Mouse (Mus musculus) embryonic facial prominence, embryonic 11.5 days (tissue): ENCODE data around the gene Pygm. TPM values are rescaled to one million over a fixed set of nuclear protein-coding genes. Genes with fewer than 3 reads are reported as not detected.

Experiments
- ATAC-seq: fragments of 200-750 bp; cut with Nextera tagmentation; replicated peaks from 2 replicates; pipeline ENCODE4 v1.8.0; 2017; ENCODE audit warnings: low read depth; ENCODE audit not compliant: insufficient number of reproducible peaks, low FRiP score, low TSS enrichment
- DNase-seq: peaks from one replicate; pipeline ENCODE4 v3.0.0-alpha.2; 2015; ENCODE audit warnings: low spot score
- H3K27ac ChIP-seq: fragments of 300-500 bp; sonication (generic); replicated peaks from 2 replicates; pipeline ENCODE4 v1.5.1; 2014; ENCODE audit warnings: mild to moderate bottlenecking, low read depth, low read length, control low read depth
- H3K27me3 ChIP-seq: fragments of 300-500 bp; sonication (generic); 2 replicates; pipeline ENCODE4 v1.6.1; 2014; ENCODE audit warnings: mild to moderate bottlenecking, low read length, moderate library complexity, mixed read lengths; ENCODE audit not compliant: control insufficient read depth, insufficient read depth
- H3K36me3 ChIP-seq: fragments of 300-500 bp; sonication (generic); replicated peaks from 2 replicates; pipeline ENCODE4 v1.6.1; 2014; ENCODE audit warnings: low read depth, mild to moderate bottlenecking, low read length, moderate library complexity, mixed read lengths; ENCODE audit not compliant: control insufficient read depth, insufficient read depth
- H3K4me1 ChIP-seq: fragments of 300-500 bp; sonication (generic); 2 replicates; pipeline ENCODE4 v1.6.1; 2014; ENCODE audit warnings: low read length, mixed read lengths; ENCODE audit not compliant: control insufficient read depth, insufficient read depth
- H3K4me2 ChIP-seq: fragments of 300-500 bp; sonication (generic); 2 replicates; pipeline ENCODE4 v1.6.1; 2014; ENCODE audit warnings: low read depth, mild to moderate bottlenecking, control low read depth, low read length, moderate library complexity
- H3K4me3 ChIP-seq: fragments of 300-500 bp; sonication (generic); 2 replicates; pipeline ENCODE4 v1.5.1; 2014; ENCODE audit warnings: low read depth, low read length, control low read depth
- H3K9ac ChIP-seq: fragments of 300-500 bp; sonication (generic); replicated peaks from 2 replicates; pipeline ENCODE4 v1.6.1; 2014; ENCODE audit warnings: mild to moderate bottlenecking, control low read depth, low read length
- H3K9me3 ChIP-seq: fragments of 300-500 bp; sonication (generic); replicated peaks from 2 replicates; pipeline ENCODE4 v1.6.1; 2016; ENCODE audit warnings: mild to moderate bottlenecking, low read length, inconsistent platforms, mixed read lengths; ENCODE audit not compliant: control insufficient read depth
- WGBS: fragments of 180-500 bp; shearing (Covaris S2); extraction: QIAGEN DNeasy Blood & Tissue Kit; methylation state at CpG from one replicate; pipeline ENCODE4 v1.1.7; 2014; 5-methylcytosine and 5-hydroxymethylcytosine counted together
- polyA plus RNA-seq: library from polyadenylated mRNA; unstranded; fragments of >200 nt; fragmentation: Nextera tagmentation; extraction: Ambion mirVana; gene quantifications from 2 replicates; pipeline ENCODE4 v1.2.1, GENCODE M21; 2014

Gene Pygm
- polyA plus RNA-seq, 1 experiment from 2014 or later = 2.8 TPM

GRCm38 (mm10) chr19:6418233-6418879 is 34.2 kb downstream of the Pygm start, which contains the start of gene Nrxn2:
TSS of gene Nrxn2 (plus strand) at chr19:6418731.
- Histone ChIP-seq H3K9me3 (no peaks in the 10 kb centered on the region), H3K36me3 (no peaks in the 10 kb centered on the region), H3K9ac (peak within 1 kb of the TSS; percentile 48), H3K27me3 (peaks cover 28% of the 10 kb centered on the region), H3K4me3 (peak within 1 kb of the TSS; percentile 41), H3K4me1 (peaks cover 10% of the 10 kb centered on the region; the same call in 1 of the 2 replicates), H3K27ac (no peak within 1 kb of the TSS), H3K4me2 (peak within 1 kb of the TSS; percentile 83)
- WGBS = under 1% methylated on average over 42 of the region's 46 CpGs
- DNase-seq = peak; percentile 93
- ATAC-seq = peak; percentile 85

GRCm38 (mm10) chr19:6418984-6419692 is 34.9 kb downstream of the Pygm start:
- ATAC-seq = no peak

GRCm38 (mm10) chr19:6419805-6420310 is 35.7 kb downstream of the Pygm start:
- Histone ChIP-seq H3K9ac (no peak overlapping the region), H3K4me3 (no peak overlapping the region), H3K4me2 (no peak overlapping the region), H3K4me1 (peaks cover 10% of the 10 kb centered on the region; the same call in 1 of the 2 replicates), H3K9me3 (no peaks in the 10 kb centered on the region), H3K27me3 (peaks cover 28% of the 10 kb centered on the region), H3K27ac (no peak overlapping the region), H3K36me3 (no peaks in the 10 kb centered on the region)
- ATAC-seq (no peak), DNase-seq (no peak)
- 53% methylated on average over 9 of the region's 9 CpGs for WGBS

More at GRCm38 (mm10) chr19:6418984-6419692, 34.9 kb downstream of the Pygm start:
- Histone ChIP-seq H3K4me3 (peak overlapping the region; percentile 41), H3K4me1 (peaks cover 10% of the 10 kb centered on the region; the same call in 1 of the 2 replicates), H3K9ac (peak overlapping the region; percentile 32; the same call in 1 of the 2 replicates), H3K27me3 (peaks cover 28% of the 10 kb centered on the region), H3K9me3 (no peaks in the 10 kb centered on the region), H3K27ac (no peak overlapping the region), H3K36me3 (no peaks in the 10 kb centered on the region), H3K4me2 (peak overlapping the region; percentile 83)
- WGBS = 6% methylated on average over 12 of the region's 23 CpGs
- DNase-seq = no peak

GRCm38 (mm10) chr19:6420481-6421210 is 36.4 kb downstream of the Pygm start:
- Histone ChIP-seq H3K36me3 (no peaks in the 10 kb centered on the region), H3K4me1 (peaks cover 10% of the 10 kb centered on the region; the same call in 1 of the 2 replicates), H3K4me3 (no peak overlapping the region), H3K27me3 (peaks cover 29% of the 10 kb centered on the region), H3K4me2 (no peak overlapping the region), H3K27ac (no peak overlapping the region), H3K9ac (no peak overlapping the region), H3K9me3 (no peaks in the 10 kb centered on the region)
- 57% methylated on average over 19 of the region's 19 CpGs for WGBS
- no peak for DNase-seq
- no peak for ATAC-seq

- Histone ChIP-seq H3K4me2 (no peak overlapping the region), H3K9me3 (no peaks in the 10 kb centered on the region), H3K4me3 (no peak overlapping the region), H3K4me1 (peaks cover 5% of the 10 kb centered on the region; the same call in 1 of the 2 replicates), H3K27me3 (peaks cover 34% of the 10 kb centered on the region), H3K9ac (no peak overlapping the region), H3K27ac (no peak overlapping the region), H3K36me3 (no peaks in the 10 kb centered on the region)
- 77% methylated on average over 9 of the region's 9 CpGs for WGBS
- no peak for ATAC-seq
- no peak for DNase-seq
Observed at GRCm38 (mm10) chr19:6421211-6421590, 37.0 kb downstream of the Pygm start.

GRCm38 (mm10) chr19:6422014-6422413 is 37.8 kb downstream of the Pygm start:
- Histone ChIP-seq H3K4me3 (no peak overlapping the region), H3K27ac (no peak overlapping the region), H3K9me3 (no peaks in the 10 kb centered on the region), H3K27me3 (peaks cover 38% of the 10 kb centered on the region), H3K36me3 (no peaks in the 10 kb centered on the region), H3K9ac (no peak overlapping the region), H3K4me2 (no peak overlapping the region), H3K4me1 (0 out of 2 replicates have a peak, but pooled peaks cover 2% of the 10 kb centered on the region)
- ATAC-seq (no peak), DNase-seq (no peak)
- 77% methylated on average over 7 of the region's 7 CpGs for WGBS

GRCm38 (mm10) chr19:6423241-6423640 is 39.0 kb downstream of the Pygm start:
- 86% methylated on average over 16 of the region's 16 CpGs for WGBS
- ATAC-seq = no peak
- H3K4me3 ChIP-seq = no peak overlapping the region
- no peak for DNase-seq
- H3K9ac ChIP-seq = no peak overlapping the region
- H3K4me1 ChIP-seq = peaks cover 7% of the 10 kb centered on the region
- H3K36me3 ChIP-seq = no peaks in the 10 kb centered on the region
- H3K27me3 ChIP-seq = peaks cover 50% of the 10 kb centered on the region
- no peak overlapping the region for H3K27ac ChIP-seq
- H3K9me3 ChIP-seq = no peaks in the 10 kb centered on the region
- no peak overlapping the region for H3K4me2 ChIP-seq
